ENCODE assay signal across 8 mouse cellular contexts in the genomic region with DNA sequence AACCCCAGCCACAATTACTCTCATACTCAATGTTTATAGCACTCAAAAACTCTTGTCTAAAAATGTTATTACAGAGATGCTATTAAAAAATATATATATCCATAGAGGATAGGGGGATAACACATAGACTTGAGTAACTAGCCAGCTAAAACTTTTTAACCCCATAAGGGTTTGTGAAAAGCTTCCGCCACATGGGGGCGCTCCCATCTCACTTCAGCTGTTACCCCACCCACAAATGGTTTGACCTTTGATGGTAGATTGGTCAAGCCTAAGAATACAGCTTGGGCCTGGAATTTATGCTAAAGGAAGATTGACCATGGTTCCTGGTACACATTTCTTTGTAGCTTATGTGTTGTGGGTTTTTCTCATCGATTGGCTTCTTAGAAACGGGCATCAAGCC. TPM values are rescaled to one million over a fixed set of nuclear protein-coding genes. Genes with fewer than 3 reads are reported as not detected.
DNase-seq lines count a peak whose midpoint lies in the region; ATAC-seq and TF ChIP-seq lines count a peak whose summit lies in the region.

No protein-coding gene starts in this region.

- H3K9me3 ChIP-seq in kidney, postnatal 0 days (replicated peaks; ENCODE audit: low read length): no peaks in the 10 kb centered on the region
- no peaks in the 10 kb centered on the region for H3K9me3 ChIP-seq in kidney, embryonic 15.5 days (replicated peaks)
- H3K9me3 ChIP-seq in lung, embryonic 14.5 days (ENCODE audit: low read depth, low read length): no peaks in the 10 kb centered on the region

- no peak overlapping the region for H3K27ac ChIP-seq in kidney, postnatal 0 days
- no peak overlapping the region for H3K27ac ChIP-seq in kidney, embryonic 15.5 days
- no peak overlapping the region for H3K27ac ChIP-seq in lung, embryonic 14.5 days (ENCODE audit: low read depth)

- 54% methylated on average over 4 of the region's 4 CpGs for WGBS in kidney, postnatal 0 days
- WGBS in kidney, embryonic 15.5 days: 47% methylated on average over 4 of the region's 4 CpGs
- WGBS in lung, embryonic 14.5 days: 43% methylated on average over 4 of the region's 4 CpGs

- no peak overlapping the region for H3K4me2 ChIP-seq in kidney, postnatal 0 days (ENCODE audit: low read length)
- H3K4me2 ChIP-seq in kidney, embryonic 15.5 days: no peak overlapping the region
- no peak overlapping the region for H3K4me2 ChIP-seq in lung, embryonic 14.5 days

- peak; percentile 19 for DNase-seq in kidney, postnatal 0 days (ENCODE audit: low spot score)
- DNase-seq in urinary bladder, postnatal 25 days (ENCODE audit: low spot score): peak; percentile 14
- DNase-seq in urinary bladder, postnatal 4 days (ENCODE audit: low spot score in 2 of 2): no peak
- DNase-seq in cerebellum, adult 18-20 months: peak; percentile 46 to 65
- peak; percentile 23 for DNase-seq in lung, embryonic 14.5 days
- no peak for DNase-seq in natural killer cell, adult 2 months (ENCODE audit: low spot score in 2 of 2)

- no peaks in the 10 kb centered on the region for H3K27me3 ChIP-seq in kidney, postnatal 0 days (ENCODE audit: insufficient read depth, low read length)
- no peaks in the 10 kb centered on the region for H3K27me3 ChIP-seq in kidney, embryonic 15.5 days
- no peaks in the 10 kb centered on the region for H3K27me3 ChIP-seq in lung, embryonic 14.5 days (ENCODE audit: insufficient read depth, low read length)

- peak; percentile 36; the same call in 1 of the 2 replicates for TF ChIP-seq CTCF in kidney, postnatal 0 days (IDR thresholded peaks at IDR 0.05; ENCODE audit: low read depth)
- peak; percentile 36; the same call in 1 of the 2 replicates for TF ChIP-seq CTCF in lung, embryonic 14.5 days (IDR thresholded peaks at IDR 0.05; ENCODE audit: low read depth)

- no peak overlapping the region for H3K9ac ChIP-seq in kidney, postnatal 0 days (ENCODE audit: low read depth, low read length)
- no peak overlapping the region for H3K9ac ChIP-seq in kidney, embryonic 15.5 days
- no peak overlapping the region for H3K9ac ChIP-seq in lung, embryonic 14.5 days

- no peak for ATAC-seq in kidney, postnatal 0 days (replicated peaks; ENCODE audit: low FRiP score, low read depth)
- ATAC-seq in kidney, embryonic 15.5 days (replicated peaks; ENCODE audit: low FRiP score): no peak
- no peak for ATAC-seq in lung, embryonic 14.5 days (ENCODE audit: insufficient read depth)
- ATAC-seq in megakaryocyte-erythroid progenitor cell, adult 5-6 weeks (replicated peaks; ENCODE audit: low FRiP score, low TSS enrichment, poor library complexity, severe bottlenecking): no peak

- no peaks in the 10 kb centered on the region for H3K36me3 ChIP-seq in kidney, postnatal 0 days (ENCODE audit: insufficient read depth, low read length)
- H3K36me3 ChIP-seq in kidney, embryonic 15.5 days: no peaks in the 10 kb centered on the region
- no peaks in the 10 kb centered on the region for H3K36me3 ChIP-seq in lung, embryonic 14.5 days (ENCODE audit: insufficient read depth)

- no peak overlapping the region for H3K4me3 ChIP-seq in kidney, postnatal 0 days (replicated peaks; ENCODE audit: low read depth, low read length)
- H3K4me3 ChIP-seq in kidney, embryonic 15.5 days (replicated peaks): no peak overlapping the region
- no peak overlapping the region for H3K4me3 ChIP-seq in lung, embryonic 14.5 days (ENCODE audit: low read depth, low read length)

- no peaks in the 10 kb centered on the region for H3K4me1 ChIP-seq in kidney, postnatal 0 days (replicated peaks; ENCODE audit: insufficient read depth, low read length)
- no peaks in the 10 kb centered on the region for H3K4me1 ChIP-seq in kidney, embryonic 15.5 days
- H3K4me1 ChIP-seq in lung, embryonic 14.5 days (ENCODE audit: insufficient read depth): no peaks in the 10 kb centered on the region

RNA-seq across cellular contexts. Expression of a gene that starts 42.1 kb away (rescaled TPM):
- polyA plus RNA-seq in kidney, postnatal 0 days (2015; fragmentation: Nextera tagmentation; extraction: Ambion mirVana): 1.2 and 3.0 TPM in 2 replicates
- 1.2 and 2.1 TPM in 2 replicates for polyA plus RNA-seq in kidney, embryonic 15.5 days (2015; fragmentation: Nextera tagmentation; extraction: Ambion mirVana)
- polyA plus RNA-seq in lung, embryonic 14.5 days (2014; fragmentation: Nextera tagmentation; extraction: Ambion mirVana): 1.2 and 1.3 TPM in 2 replicates
- not detected in 2 replicates for total RNA-seq in megakaryocyte-erythroid progenitor cell, adult 5-6 weeks (2014; fragmentation: Nextera tagmentation)
- total RNA-seq in megakaryocyte-erythroid progenitor cell, adult 5-6 weeks (2017): not detected in 2 replicates

Comparison
In these comparisons a context has a peak if more than half of its experiments do, and no peak if none do; other contexts are left out.
1. DNase-seq: peak in kidney, postnatal 0 days (single experiment), urinary bladder, postnatal 25 days (single experiment), cerebellum, adult 18-20 months (2 of 2) and lung, embryonic 14.5 days (single experiment); none in urinary bladder, postnatal 4 days (0 of 2) and natural killer cell, adult 2 months (0 of 2).